Mouse (Mus musculus) heart, embryonic 16.5 days (tissue): ENCODE measurements at regions not wholly inside any gene's neighbourhood (a gene's known extent, or its start where the extent isn't known, plus 50 kb on each side); places are given as distances from the start of the nearest gene placed in this dataset.

ENCODE experiments used
- ATAC-seq: fragments of 200-750 bp; cut with Nextera tagmentation; replicated peaks from 2 replicates; pipeline ENCODE4 v1.8.0; 2017; ENCODE audit warnings: moderate number of reproducible peaks; ENCODE audit not compliant: insufficient read depth, low FRiP score; ENCODE audit errors: extremely low read depth
- H3K27ac ChIP-seq: fragments of 300-500 bp; sonication (generic); 2 replicates; pipeline ENCODE4 v1.5.1; 2014; ENCODE audit warnings: mild to moderate bottlenecking, low read length, control low read depth, moderate library complexity
- H3K27me3 ChIP-seq: fragments of 300-500 bp; sonication (generic); 2 replicates; pipeline ENCODE4 v1.6.1; 2014; ENCODE audit warnings: low read length, mixed read lengths; ENCODE audit not compliant: control insufficient read depth, insufficient read depth
- H3K36me3 ChIP-seq: fragments of 300-500 bp; sonication (generic); 2 replicates; pipeline ENCODE4 v1.6.1; 2014; ENCODE audit not compliant: control insufficient read depth, insufficient read depth
- H3K4me1 ChIP-seq: fragments of 300-500 bp; sonication (generic); 2 replicates; pipeline ENCODE4 v1.6.1; 2014; ENCODE audit warnings: low read length, mixed read lengths; ENCODE audit not compliant: control insufficient read depth, insufficient read depth
- H3K4me2 ChIP-seq: fragments of 300-500 bp; sonication (generic); 2 replicates; pipeline ENCODE4 v1.6.1; 2014; ENCODE audit warnings: low read depth, mild to moderate bottlenecking, control low read depth, low read length
- H3K4me3 ChIP-seq: fragments of 300-500 bp; sonication (generic); 2 replicates; pipeline ENCODE4 v1.5.1; 2014; ENCODE audit warnings: mild to moderate bottlenecking, control low read depth, low read length
- H3K9ac ChIP-seq: fragments of 300-500 bp; sonication (generic); 2 replicates; pipeline ENCODE4 v1.6.1; 2014; ENCODE audit warnings: low read length, control low read depth
- H3K9me3 ChIP-seq: fragments of 300-500 bp; sonication (generic); replicated peaks from 2 replicates; pipeline ENCODE4 v1.6.1; 2016; ENCODE audit warnings: low read length; ENCODE audit not compliant: control insufficient read depth
- WGBS: fragments of 180-500 bp; shearing (Covaris S2); extraction: QIAGEN DNeasy Blood & Tissue Kit; methylation state at CpG from one replicate; pipeline ENCODE4 v1.1.7; 2014; 5-methylcytosine and 5-hydroxymethylcytosine counted together

DNA sequence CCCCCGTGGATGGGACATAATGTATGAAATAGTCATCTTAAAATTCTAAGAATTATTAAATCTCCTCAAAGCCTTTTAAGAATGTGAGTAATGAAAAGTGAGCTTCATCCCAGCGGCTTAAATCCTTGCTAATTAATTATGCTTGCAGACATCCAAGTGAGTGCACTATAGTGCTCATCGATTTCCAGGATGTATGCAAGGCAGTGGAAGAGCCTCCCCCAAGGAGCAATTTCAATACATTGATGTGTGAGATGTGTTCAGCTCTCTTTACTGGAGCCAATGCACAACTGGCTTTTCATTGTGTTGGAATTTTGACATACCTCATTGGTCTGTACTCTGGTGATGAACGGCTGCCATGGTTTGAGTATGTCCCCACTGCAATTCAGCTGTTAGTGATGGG is 231.6 kb downstream of the Med10 start:
- no peaks in the 10 kb centered on the region for H3K4me1 ChIP-seq
- H3K4me3 ChIP-seq: no peak overlapping the region
- H3K27ac ChIP-seq: no peak overlapping the region
- WGBS: 68% methylated on average over 4 of the region's 4 CpGs
- no peak overlapping the region for H3K9ac ChIP-seq
- H3K27me3 ChIP-seq: no peaks in the 10 kb centered on the region
- H3K36me3 ChIP-seq: no peaks in the 10 kb centered on the region
- H3K9me3 ChIP-seq: no peaks in the 10 kb centered on the region
- no peak for ATAC-seq
- no peak overlapping the region for H3K4me2 ChIP-seq

DNA sequence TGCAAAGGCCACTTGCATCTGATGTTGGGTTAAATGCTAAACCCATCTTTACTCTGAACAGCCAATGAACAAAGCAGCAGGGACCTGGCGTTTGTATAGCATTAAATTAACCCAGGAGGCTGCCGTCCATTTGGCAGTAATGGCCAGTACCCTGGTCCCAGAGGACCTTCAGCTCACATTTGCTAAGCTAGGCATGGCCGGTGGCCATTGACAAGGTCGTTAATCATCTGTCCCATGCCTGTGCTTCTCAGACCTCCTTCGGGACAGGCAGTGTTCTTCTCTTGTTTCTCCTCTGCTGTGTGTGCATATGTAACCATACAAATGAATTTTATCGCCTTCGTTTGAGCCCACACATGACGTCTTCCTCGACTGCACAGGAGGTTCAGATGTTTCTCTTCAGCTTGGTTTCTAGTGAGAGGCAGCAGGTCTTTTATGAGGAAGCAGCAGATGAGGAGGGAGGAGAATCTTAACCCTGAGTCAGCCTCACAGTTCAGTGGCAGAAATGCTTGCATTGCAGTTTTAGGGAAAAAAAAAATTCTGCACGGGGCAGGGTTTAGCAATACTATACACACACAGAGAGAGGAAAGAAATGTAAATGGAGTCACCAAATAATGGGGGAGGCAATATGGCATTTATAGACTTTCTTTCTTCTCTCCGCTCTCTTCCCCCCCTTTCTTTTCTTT is 235.9 kb downstream of the Med10 start:
- no peaks in the 10 kb centered on the region for H3K4me1 ChIP-seq
- no peaks in the 10 kb centered on the region for H3K27me3 ChIP-seq
- no peak overlapping the region for H3K4me2 ChIP-seq
- no peaks in the 10 kb centered on the region for H3K9me3 ChIP-seq
- WGBS: 56% methylated on average over 11 of the region's 11 CpGs
- no peak overlapping the region for H3K27ac ChIP-seq
- no peak for ATAC-seq
- no peak overlapping the region for H3K4me3 ChIP-seq
- H3K36me3 ChIP-seq: no peaks in the 10 kb centered on the region
- no peak overlapping the region for H3K9ac ChIP-seq

DNA sequence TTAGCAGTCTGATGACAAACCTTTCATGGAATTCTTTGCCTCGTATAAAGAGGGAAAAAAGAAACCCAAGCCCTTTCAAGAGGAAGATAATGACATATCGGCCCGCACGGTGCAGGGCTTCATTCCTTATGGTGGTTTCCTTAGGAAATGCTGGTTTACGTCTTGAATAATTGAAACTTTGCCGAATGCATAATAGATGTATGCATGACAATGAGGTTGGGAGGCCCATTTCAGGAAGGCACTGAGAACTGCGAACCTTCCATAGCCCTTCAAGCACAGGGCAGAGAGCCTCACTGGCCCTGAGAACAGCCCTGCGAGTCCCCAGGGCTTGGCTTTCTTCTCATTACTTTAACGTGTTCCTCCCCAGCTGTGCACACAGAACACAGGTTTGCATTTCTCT is 255.7 kb downstream of the Med10 start:
- no peak for ATAC-seq
- Histone ChIP-seq H3K4me1 (no peaks in the 10 kb centered on the region), H3K9ac (no peak overlapping the region), H3K9me3 (no peaks in the 10 kb centered on the region), H3K36me3 (no peaks in the 10 kb centered on the region), H3K27ac (no peak overlapping the region), H3K4me3 (no peak overlapping the region), H3K4me2 (no peak overlapping the region), H3K27me3 (no peaks in the 10 kb centered on the region)
- 69% methylated on average over 9 of the region's 9 CpGs for WGBS

GRCm38 (mm10) chr13:70061363-70061945 is 259.3 kb downstream of the Med10 start:
- WGBS: 63% methylated on average over 13 of the region's 13 CpGs

GRCm38 (mm10) chr13:70073655-70074054 is 271.5 kb downstream of the Med10 start:
- WGBS: 45% methylated on average over 6 of the region's 6 CpGs
- no peak for ATAC-seq

More at GRCm38 (mm10) chr13:70061363-70061945, 259.3 kb downstream of the Med10 start:
- no peak for ATAC-seq
- H3K4me1 ChIP-seq: no peaks in the 10 kb centered on the region
- no peak overlapping the region for H3K9ac ChIP-seq
- no peaks in the 10 kb centered on the region for H3K36me3 ChIP-seq
- H3K4me3 ChIP-seq: no peak overlapping the region
- H3K27ac ChIP-seq: no peak overlapping the region
- H3K4me2 ChIP-seq: no peak overlapping the region
- no peaks in the 10 kb centered on the region for H3K9me3 ChIP-seq
- no peaks in the 10 kb centered on the region for H3K27me3 ChIP-seq

DNA sequence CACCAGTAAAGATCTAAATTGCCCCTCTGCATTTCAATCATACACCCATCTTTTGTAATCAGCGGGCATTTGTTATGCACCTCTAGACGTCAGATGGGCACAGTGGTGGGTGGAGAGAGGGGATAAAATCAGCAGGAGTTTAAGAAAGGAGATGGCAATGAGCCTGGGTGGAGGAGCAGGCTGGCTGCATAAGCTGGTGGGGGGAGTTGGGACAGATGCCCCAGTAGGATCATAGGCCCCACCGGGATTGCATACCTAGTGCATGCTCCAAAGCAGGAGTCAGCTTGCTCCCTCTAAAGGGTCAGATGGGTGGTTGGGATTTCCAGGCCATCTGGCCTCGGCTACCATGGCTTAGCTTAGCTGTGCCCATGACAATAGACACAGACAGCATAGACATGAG is 273.2 kb downstream of the Med10 start:
- H3K4me1 ChIP-seq: no peaks in the 10 kb centered on the region
- no peaks in the 10 kb centered on the region for H3K9me3 ChIP-seq
- H3K9ac ChIP-seq: no peak overlapping the region
- H3K4me3 ChIP-seq: no peak overlapping the region
- no peaks in the 10 kb centered on the region for H3K27me3 ChIP-seq
- H3K36me3 ChIP-seq: no peaks in the 10 kb centered on the region
- no peak overlapping the region for H3K4me2 ChIP-seq
- no peak overlapping the region for H3K27ac ChIP-seq
- ATAC-seq: no peak
- WGBS: 77% methylated on average over 4 of the region's 4 CpGs

More at GRCm38 (mm10) chr13:70073655-70074054, 271.5 kb downstream of the Med10 start:
- H3K9ac ChIP-seq: no peak overlapping the region
- no peaks in the 10 kb centered on the region for H3K36me3 ChIP-seq
- no peaks in the 10 kb centered on the region for H3K27me3 ChIP-seq
- H3K4me3 ChIP-seq: no peak overlapping the region
- H3K9me3 ChIP-seq: no peaks in the 10 kb centered on the region
- no peaks in the 10 kb centered on the region for H3K4me1 ChIP-seq
- no peak overlapping the region for H3K27ac ChIP-seq
- H3K4me2 ChIP-seq: no peak overlapping the region

DNA sequence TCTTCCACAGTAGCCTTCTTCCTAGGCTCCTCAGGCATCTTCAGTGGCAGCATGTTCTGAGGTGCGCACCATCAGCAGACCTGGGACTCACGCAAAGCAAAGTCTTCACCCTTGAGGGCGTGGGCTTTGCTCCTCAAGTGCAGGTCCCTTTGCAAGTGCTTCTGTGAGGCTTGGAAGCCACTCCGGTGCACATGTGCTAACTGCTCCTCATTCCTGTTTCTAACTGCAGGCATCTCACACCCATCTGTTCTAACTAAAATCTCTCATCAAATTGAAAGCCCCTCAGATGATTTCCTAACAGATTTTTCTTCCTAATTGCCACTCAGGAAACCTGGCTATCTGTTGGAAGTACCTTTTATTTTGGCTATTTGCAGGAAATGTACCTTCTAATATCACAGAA is 278.9 kb downstream of the Med10 start:
- Histone ChIP-seq H3K4me3 (no peak overlapping the region), H3K9me3 (no peaks in the 10 kb centered on the region), H3K27me3 (no peaks in the 10 kb centered on the region), H3K27ac (no peak overlapping the region), H3K4me2 (no peak overlapping the region), H3K36me3 (no peaks in the 10 kb centered on the region), H3K9ac (no peak overlapping the region), H3K4me1 (no peaks in the 10 kb centered on the region)
- WGBS: 81% methylated on average over 4 of the region's 4 CpGs
- ATAC-seq: no peak

- no peaks in the 10 kb centered on the region for H3K9me3 ChIP-seq
- no peak for ATAC-seq
- H3K27me3 ChIP-seq: no peaks in the 10 kb centered on the region
- H3K27ac ChIP-seq: no peak overlapping the region
- no peak overlapping the region for H3K4me3 ChIP-seq
- H3K4me2 ChIP-seq: no peak overlapping the region
- H3K9ac ChIP-seq: no peak overlapping the region
- 60% methylated on average over 4 of the region's 4 CpGs for WGBS
- no peaks in the 10 kb centered on the region for H3K4me1 ChIP-seq
- H3K36me3 ChIP-seq: no peaks in the 10 kb centered on the region
Observed at GRCm38 (mm10) chr13:70092886-70093285, 290.7 kb downstream of the Med10 start.

DNA sequence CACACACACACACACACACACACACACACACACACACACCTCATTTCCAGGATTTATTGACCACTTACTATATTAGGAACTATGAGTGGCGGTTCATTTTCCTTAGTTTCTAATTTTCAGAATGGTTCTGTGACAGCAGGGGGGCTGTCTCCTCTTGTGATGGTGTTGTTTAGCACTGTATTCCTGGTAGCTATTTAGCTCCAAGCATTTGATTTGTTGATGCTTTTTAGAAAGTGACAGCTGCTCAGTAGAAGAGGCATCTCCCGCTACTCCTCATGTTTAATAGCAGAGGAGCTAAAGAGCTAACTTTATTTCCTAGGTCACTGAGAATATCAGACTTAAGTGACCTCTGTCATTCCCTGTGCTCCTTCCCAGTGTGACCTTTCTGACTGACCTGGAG is 291.8 kb downstream of the Med10 start:
- 70% methylated on average over 2 of the region's 2 CpGs for WGBS
- no peaks in the 10 kb centered on the region for H3K36me3 ChIP-seq
- H3K4me1 ChIP-seq: no peaks in the 10 kb centered on the region
- no peak for ATAC-seq
- H3K9ac ChIP-seq: no peak overlapping the region
- H3K4me3 ChIP-seq: no peak overlapping the region
- no peaks in the 10 kb centered on the region for H3K27me3 ChIP-seq
- no peak overlapping the region for H3K27ac ChIP-seq
- H3K9me3 ChIP-seq: no peaks in the 10 kb centered on the region
- H3K4me2 ChIP-seq: no peak overlapping the region
